Mouse (Mus musculus): ENCODE measurements at regions not wholly inside any gene's neighbourhood (a gene's known extent, or its start where the extent isn't known, plus 50 kb on each side); places are given as distances from the start of the nearest gene placed in this dataset.

DNA sequence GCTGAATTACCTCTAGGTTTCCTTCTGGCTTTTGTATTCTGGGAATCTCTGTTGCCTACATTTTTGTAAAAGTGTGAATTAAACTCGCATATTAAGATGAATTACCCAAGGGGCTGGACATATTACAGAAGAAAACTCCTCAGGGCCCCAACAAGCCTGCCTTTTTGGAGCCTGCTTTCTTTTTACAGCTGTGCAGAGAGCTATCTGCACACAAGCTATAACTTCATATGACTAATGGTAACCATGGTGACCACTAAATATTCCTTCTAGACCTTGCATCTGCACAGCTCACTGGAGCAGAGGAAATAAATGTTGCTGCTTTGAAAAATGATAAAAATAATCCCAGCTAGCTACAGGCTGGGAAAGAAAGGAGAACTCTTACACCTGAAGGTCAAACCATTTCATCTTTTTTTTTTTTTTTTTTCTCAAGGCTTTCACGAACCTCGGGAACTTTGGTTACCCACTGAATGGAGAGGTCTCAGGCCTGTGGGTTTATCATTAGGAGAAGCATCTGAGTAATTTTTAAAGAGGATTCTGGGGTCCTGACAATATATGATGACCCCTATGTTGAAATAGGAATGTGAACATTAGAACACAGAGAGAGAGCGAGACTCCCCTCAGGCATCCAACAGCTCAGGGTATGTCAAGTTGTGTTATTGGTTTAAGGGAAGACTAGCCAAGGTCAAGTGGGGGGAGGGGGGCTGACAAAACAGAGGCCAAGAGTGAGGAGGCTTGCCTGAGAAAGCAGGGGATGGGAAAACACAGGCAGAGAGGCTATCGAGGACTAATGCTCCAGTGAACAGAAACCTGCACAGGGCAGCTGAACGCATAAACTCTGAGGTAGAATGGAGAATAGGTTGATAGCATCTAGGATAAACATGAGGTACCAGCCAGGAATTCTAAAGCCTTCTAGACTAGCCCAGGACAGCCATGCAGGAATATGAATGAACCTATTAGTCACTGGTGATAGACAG lies 188.4 kb downstream of the Phlda1 start:
- DNase-seq (ENCODE audit: low spot score in 2 of 2): no peak

DNA sequence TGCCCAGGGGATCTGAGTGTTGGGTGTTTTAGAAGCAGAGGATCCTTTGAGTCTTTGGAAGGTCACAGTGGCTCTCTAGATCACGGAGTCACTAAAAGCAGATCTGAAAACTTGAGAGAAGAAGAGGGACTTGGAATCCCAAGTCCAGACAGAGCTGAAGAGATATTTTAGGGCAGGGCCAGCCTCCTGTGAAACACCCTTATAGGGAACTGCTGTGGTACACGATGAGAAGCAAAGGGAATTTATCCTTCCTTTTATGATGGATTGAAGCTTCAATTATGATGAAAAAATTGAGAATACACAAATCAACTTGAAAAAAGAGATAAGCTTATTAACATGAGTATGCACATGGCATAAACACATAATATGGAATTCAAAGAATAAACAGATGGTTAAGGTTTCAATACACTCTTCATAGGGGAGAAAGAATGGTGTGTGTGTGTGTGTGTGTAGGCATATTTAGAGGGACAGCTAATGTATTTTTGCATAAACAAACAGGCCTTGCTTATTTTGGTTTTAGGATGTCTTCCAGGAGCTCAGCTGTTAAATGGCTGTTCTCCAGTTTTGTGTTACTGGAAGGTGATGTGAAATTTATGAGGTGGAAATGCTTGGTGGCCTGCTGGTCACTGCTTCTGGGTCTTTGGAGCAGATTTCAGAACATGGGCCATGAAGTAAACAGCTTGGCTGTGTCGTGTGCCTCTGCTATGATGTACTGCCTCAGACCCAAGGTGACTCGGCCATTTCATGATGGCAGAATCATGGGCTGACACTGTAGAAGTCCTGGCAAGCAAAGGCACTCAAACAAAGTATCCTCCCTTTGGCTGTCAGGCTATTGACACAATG lies 190.1 kb downstream of the Phlda1 start:
- DNase-seq (ENCODE audit: low spot score in 2 of 2): no peak

DNA sequence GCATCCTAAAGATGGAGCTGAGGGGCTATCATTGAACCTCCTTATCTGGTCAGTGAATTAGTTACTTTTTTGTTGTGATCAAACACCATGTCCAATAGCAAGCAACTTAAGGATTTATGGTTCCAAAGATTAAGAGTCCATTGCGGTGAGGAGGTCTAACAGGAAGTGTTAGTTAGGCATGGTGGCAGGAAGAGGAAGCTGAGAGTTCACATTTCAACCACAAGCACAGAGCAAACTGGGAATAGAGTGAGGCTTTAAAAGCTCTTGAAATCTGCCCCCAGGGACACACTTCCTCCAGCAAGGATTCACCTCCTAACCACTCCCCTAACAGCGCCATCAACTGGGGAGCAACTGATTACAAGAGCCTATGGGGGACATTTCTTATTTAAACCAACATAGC lies 190.9 kb downstream of the Phlda1 start:
- no peak for DNase-seq (ENCODE audit: low spot score in 2 of 2)

- peak in 1 of 2 experiments; percentile 43 for DNase-seq (ENCODE audit: low spot score in 2 of 2)
Measured at GRCm38 (mm10) chr10:111699557-111700508, 193.7 kb downstream of the Phlda1 start.

GRCm38 (mm10) chr10:111700570-111700969 lies 194.5 kb downstream of the Phlda1 start:
- DNase-seq (ENCODE audit: low spot score in 2 of 2): no peak

DNA sequence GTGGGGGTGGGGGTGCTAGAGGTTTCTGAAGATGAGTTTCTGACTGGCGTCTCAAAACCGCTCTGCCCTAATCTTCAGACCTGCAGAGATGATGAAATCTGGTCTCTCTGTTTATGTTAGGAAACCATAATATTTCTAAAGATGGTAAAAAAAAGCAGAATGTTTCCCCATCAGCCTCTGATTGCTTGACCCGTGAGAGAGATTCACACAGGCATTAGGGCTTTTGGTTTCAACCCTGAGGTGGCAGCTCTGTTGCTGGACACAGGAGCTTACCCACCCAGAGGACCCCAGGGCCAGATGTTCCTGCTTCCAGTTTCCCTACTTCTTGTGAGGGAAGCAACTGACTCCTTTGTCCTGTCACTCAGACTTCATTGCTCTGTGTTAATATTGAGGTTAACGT lies 195.1 kb downstream of the Phlda1 start:
- DNase-seq (ENCODE audit: low spot score in 2 of 2): no peak

DNA sequence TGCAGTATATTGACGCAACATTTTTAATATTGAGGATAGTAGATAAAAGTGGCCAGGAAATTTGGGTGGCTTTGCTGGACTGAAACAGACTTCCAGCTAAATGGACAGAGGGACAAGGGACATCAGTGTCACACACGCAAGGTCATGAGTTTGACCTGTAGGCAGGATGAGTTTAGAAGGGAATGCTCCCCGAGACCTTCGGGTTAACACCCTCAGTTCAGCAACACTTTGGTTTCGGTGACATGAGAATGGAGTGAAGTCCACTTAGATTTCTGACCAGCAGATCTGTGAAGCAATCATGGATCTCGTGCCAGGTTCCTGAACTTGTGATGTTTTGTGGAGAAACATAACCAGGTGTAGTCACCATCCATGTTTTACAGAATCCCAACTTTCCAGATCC lies 196.3 kb downstream of the Phlda1 start:
- DNase-seq (ENCODE audit: low spot score in 2 of 2): no peak

DNA sequence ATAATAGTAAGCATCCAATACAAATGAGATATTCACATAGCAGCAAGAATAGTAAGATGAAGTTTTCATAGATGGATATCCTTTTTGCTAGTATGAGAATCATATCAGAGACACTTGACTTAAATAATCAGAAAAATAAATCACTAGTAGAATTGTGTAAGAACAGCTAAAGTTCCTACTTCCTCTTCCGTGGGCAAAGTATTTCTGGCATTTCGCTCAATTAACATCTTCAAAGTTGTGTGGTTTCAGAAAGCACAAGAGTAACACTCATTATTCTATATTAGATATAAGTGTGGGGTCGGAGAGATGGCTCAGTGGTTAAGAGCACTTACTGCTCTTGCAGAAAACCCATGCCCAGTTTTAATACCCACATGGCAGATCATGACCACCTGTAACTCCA lies 197.4 kb downstream of the Phlda1 start:
- no peak for DNase-seq (ENCODE audit: low spot score in 2 of 2)

DNA sequence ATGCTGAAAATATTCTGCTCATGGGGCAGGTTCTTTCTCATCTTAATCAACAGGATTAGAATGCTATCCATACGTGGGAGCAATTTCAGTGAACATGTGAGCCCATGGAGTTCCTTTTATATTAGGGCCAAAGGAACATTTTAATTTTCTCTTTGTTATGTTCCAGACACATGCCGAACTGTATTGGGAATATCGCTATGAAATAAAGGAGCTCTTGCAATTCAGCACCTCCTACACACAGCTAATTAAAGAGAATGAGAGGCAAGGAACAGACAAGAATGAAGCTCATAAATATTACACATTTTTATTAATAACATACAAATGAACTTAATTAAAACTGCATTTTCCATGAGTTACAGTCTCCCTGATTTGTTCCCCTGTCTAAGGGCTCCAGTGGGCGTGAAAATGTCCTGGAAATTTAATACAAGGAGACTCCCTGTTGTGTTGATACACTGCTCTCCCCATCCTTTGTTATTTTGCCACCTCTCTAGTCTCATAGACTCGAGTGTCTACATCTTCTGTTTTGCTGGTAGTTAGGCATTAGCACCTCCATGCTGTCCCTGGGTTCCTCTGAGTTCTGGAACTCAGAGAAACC lies 205.5 kb downstream of the Phlda1 start:
- no peak for DNase-seq (ENCODE audit: low spot score in 2 of 2)

DNA sequence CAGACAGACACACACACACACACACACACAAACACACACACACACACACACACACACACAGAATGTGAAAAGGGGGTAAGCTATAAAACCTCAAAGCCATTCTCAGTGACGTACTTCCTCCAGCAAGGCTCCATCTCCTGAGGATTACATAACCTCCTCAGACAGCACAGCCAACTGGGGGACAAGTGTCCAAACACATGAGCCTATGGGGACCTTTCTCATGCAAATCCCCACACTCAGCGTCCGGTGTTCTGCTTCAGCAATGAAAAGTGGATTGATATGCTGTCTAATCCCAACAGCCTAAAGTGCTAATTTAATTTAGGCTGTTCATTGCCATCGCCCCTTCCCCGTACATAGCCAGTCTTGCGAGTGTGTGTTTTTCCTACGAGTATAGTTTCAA lies 206.9 kb downstream of the Phlda1 start:
- no peak for DNase-seq (ENCODE audit: low spot score in 2 of 2)

DNA sequence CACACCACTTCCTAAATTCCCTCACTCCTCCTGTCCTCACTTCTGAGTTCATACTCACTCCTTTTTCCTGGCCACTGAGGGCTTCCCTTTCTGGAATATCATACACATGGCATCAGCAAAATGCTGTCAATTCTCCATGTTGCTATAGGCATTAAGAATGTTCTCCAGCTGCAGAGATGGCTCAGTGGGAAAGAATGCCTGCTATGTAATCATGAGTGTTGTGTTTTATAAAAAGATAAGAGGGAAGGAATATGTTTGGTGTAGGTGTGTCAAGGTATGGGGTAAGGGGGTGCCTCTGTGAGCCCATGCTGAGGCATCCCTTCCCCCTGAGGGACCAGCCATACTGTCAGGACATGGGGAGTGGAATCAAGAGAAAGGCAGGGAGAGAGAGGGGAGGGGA lies 207.6 kb downstream of the Phlda1 start:
- no peak for DNase-seq (ENCODE audit: low spot score in 2 of 2)

- no peak for DNase-seq (ENCODE audit: low spot score in 2 of 2)
Measured at GRCm38 (mm10) chr10:111715172-111715571, 209.1 kb downstream of the Phlda1 start.

DNA sequence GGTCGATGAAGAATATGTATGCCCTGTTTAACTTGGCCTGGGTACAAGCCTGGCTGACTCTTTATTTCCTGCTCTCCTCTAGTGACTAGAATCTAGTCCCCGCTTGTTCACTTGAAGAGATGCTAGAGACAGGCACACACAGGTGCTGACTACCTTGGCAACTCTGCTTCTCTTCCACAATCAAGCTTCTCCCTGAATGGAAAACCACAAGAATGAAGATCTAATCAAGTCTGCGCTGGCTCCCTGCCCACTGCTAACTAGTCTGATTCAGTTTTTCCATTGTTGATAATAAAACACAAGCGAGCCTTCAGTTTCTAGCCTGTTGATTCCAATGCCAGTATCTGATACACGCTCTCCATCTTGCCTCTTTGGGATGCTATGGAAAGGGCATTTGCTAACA lies 213.5 kb downstream of the Phlda1 start:
- DNase-seq (ENCODE audit: low spot score in 2 of 2): peak; percentile 34 to 40

GRCm38 (mm10) chr10:111721068-111721467 lies 215.0 kb downstream of the Phlda1 start:
- DNase-seq (ENCODE audit: low spot score in 2 of 2): no peak

GRCm38 (mm10) chr10:111723885-111724284 lies 217.8 kb downstream of the Phlda1 start:
- DNase-seq (ENCODE audit: low spot score in 2 of 2): no peak

DNA sequence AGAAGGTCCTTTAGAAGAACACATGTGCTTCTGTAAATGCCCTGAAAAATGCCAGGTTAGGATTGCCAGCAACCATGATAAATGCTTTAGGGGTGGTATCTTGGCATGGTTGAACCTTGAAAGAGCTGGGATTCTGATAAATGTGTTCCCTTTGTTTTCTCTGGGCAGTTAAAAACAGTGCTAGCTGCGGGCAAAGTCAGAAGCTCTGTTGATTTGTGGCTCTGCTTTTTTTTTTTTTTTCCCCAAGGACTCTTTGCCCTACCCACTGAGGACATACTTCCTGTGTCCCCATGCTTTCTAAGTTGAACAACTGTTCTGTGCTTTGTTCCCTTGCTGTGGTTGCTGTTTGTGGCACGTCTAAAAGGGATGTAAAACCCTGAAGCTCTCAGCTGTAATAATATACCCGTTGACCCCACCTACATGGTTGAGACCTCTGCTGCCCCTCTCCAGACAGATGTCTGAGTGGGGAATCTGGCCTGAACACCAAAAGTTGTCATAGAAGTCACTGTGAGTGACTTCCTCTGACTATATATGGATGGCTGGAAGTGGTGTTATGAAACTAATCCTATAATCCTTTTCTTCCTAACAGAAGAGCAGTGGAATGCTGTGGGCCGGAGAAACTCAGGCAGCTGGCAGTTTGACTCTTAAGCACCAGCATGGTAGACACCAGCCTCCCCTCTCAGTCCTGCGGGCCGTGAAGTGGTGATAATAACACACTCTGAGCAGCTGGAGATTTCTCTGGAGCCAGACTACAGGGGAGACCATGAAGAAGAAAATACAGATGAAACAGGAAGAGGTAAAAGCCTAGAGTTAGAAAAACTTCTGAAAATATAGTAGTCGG lies 218.7 kb downstream of the Phlda1 start:
- DNase-seq (ENCODE audit: low spot score in 2 of 2): no peak

- DNase-seq (ENCODE audit: low spot score in 2 of 2): no peak
Measured at GRCm38 (mm10) chr10:111736026-111736425, 229.9 kb downstream of the Phlda1 start.

- no peak for DNase-seq (ENCODE audit: low spot score in 2 of 2)
Measured at GRCm38 (mm10) chr10:111739471-111740138, 232.9 kb upstream of the Krr1 start.

- no peak for DNase-seq (ENCODE audit: low spot score in 2 of 2)
Measured at GRCm38 (mm10) chr10:111740586-111741265, 231.7 kb upstream of the Krr1 start.
